ENCODE assay signal across 18 mouse cellular contexts in genomic region chr8:93852087-93852645, GRCm38 (mm10). TPM values are rescaled to one million over a fixed set of nuclear protein-coding genes. Genes with fewer than 3 reads are reported as not detected.
DNase-seq lines count a peak whose midpoint lies in the region; ATAC-seq and TF ChIP-seq lines count a peak whose summit lies in the region.
"Had no signal": no experiment of that assay in that cellular context is flagged by ENCODE, and none has a peak within 500 bp of the region (broad histone marks: within the 10 kb centered on the region; RNA-seq: fewer than 3 reads in every experiment).

No protein-coding gene starts in this region.

- H3K4me2 ChIP-seq in embryonic facial prominence, embryonic 15.5 days (replicated peaks): no peak overlapping the region
- no peak overlapping the region for H3K4me2 ChIP-seq in hindbrain, embryonic 16.5 days (ENCODE audit: low read length)
- H3K4me2 ChIP-seq: hindbrain, embryonic 12.5 days; intestine, embryonic 15.5 days; liver, embryonic 12.5 days; lung, embryonic 14.5 days; midbrain, embryonic 11.5 days had no signal

- H3K9me3 ChIP-seq in heart, embryonic 10.5 days: no peaks in the 10 kb centered on the region
- H3K9me3 ChIP-seq in embryonic facial prominence, embryonic 15.5 days (replicated peaks): no peaks in the 10 kb centered on the region
- H3K9me3 ChIP-seq in hindbrain, embryonic 16.5 days (ENCODE audit: control insufficient read depth, low read length): no peaks in the 10 kb centered on the region
- H3K9me3 ChIP-seq: hindbrain, embryonic 12.5 days; intestine, embryonic 15.5 days; liver, embryonic 12.5 days had no signal

- no peaks in the 10 kb centered on the region for H3K27me3 ChIP-seq in heart, embryonic 10.5 days (ENCODE audit: insufficient read depth, poor library complexity, severe bottlenecking)
- no peaks in the 10 kb centered on the region for H3K27me3 ChIP-seq in embryonic facial prominence, embryonic 15.5 days
- no peaks in the 10 kb centered on the region for H3K27me3 ChIP-seq in hindbrain, embryonic 16.5 days (replicated peaks; ENCODE audit: control insufficient read depth, insufficient read depth, low read length)
- H3K27me3 ChIP-seq: hindbrain, embryonic 12.5 days; intestine, embryonic 15.5 days; liver, embryonic 12.5 days had no signal

- H3K27ac ChIP-seq in heart, embryonic 10.5 days: no peak overlapping the region
- H3K27ac ChIP-seq in left cerebral cortex, adult 2 months: peak overlapping the region; percentile 64
- H3K27ac ChIP-seq in embryonic facial prominence, embryonic 15.5 days (replicated peaks): peak overlapping the region; percentile 65; the same call in 1 of the 2 replicates
- no peak overlapping the region for H3K27ac ChIP-seq in hindbrain, embryonic 16.5 days (ENCODE audit: low read depth, low read length)
- H3K27ac ChIP-seq: hindbrain, embryonic 12.5 days; intestine, embryonic 15.5 days; liver, embryonic 12.5 days; macrophage had no signal

- intact Hi-C loops in left cerebral cortex, adult 2 months (cut with DNase I): no loop called here
- intact Hi-C loops in left cerebral cortex, postnatal 36 days (cut with DNase I): no loop called here

- H3K36me3 ChIP-seq in heart, embryonic 10.5 days: no peaks in the 10 kb centered on the region
- H3K36me3 ChIP-seq in embryonic facial prominence, embryonic 15.5 days: no peaks in the 10 kb centered on the region
- no peaks in the 10 kb centered on the region for H3K36me3 ChIP-seq in hindbrain, embryonic 16.5 days (ENCODE audit: control insufficient read depth, insufficient read depth, low read length)
- H3K36me3 ChIP-seq: hindbrain, embryonic 12.5 days; intestine, embryonic 15.5 days; liver, embryonic 12.5 days had no signal

- no peak overlapping the region for H3K4me3 ChIP-seq in heart, embryonic 10.5 days
- no peak overlapping the region for H3K4me3 ChIP-seq in left cerebral cortex, adult 2 months
- H3K4me3 ChIP-seq in embryonic facial prominence, embryonic 15.5 days (replicated peaks): no peak overlapping the region
- H3K4me3 ChIP-seq in hindbrain, embryonic 16.5 days (ENCODE audit: low read length): no peak overlapping the region
- H3K4me3 ChIP-seq: hindbrain, embryonic 12.5 days; intestine, embryonic 15.5 days; liver, embryonic 12.5 days had no signal

- peaks cover 33% of the 10 kb centered on the region; the same call in 1 of the 2 replicates for H3K4me1 ChIP-seq in heart, embryonic 10.5 days
- peaks cover 18% of the 10 kb centered on the region for H3K4me1 ChIP-seq in embryonic facial prominence, embryonic 15.5 days
- H3K4me1 ChIP-seq in hindbrain, embryonic 16.5 days (ENCODE audit: control insufficient read depth, insufficient read depth, low read depth, low read length): peaks cover 3% of the 10 kb centered on the region; the same call in 1 of the 2 replicates
- H3K4me1 ChIP-seq: hindbrain, embryonic 12.5 days; intestine, embryonic 15.5 days had no signal

- DNase-seq in heart, adult 18-20 months: peak; percentile 44 to 57
- DNase-seq in heart, embryonic 10.5 days (ENCODE audit: low spot score): no peak
- no peak for DNase-seq in left cerebral cortex, adult 2 months (ENCODE audit: extremely low spot score in 1 of 2, low spot score in 2 of 2)
- DNase-seq in left cerebral cortex, postnatal 36 days (ENCODE audit: low spot score in 2 of 2): no peak
- peak; percentile 55 for DNase-seq in telencephalon, adult 2 months (ENCODE audit: low read depth, low spot score)
- no peak for DNase-seq in c-Kit-positive CD71-positive TER-119-positive erythroid progenitor cells, embryonic 14.5 days (ENCODE audit: low spot score)
- DNase-seq: cerebellum, postnatal 14 days; kidney, postnatal 25 days; lung, embryonic 14.5 days; right cerebral cortex, postnatal 4 days; thymus, adult 2 months had no signal

- no peak for TF ChIP-seq CTCF in left cerebral cortex, adult 2 months (IDR thresholded peaks at IDR 0.05)

- peak; percentile 66 for ATAC-seq in embryonic facial prominence, embryonic 15.5 days (ENCODE audit: insufficient number of reproducible peaks, low FRiP score, low TSS enrichment, low read depth)
- no peak for ATAC-seq in hindbrain, embryonic 16.5 days
- ATAC-seq: intestine, embryonic 15.5 days; liver, embryonic 12.5 days had no signal

- 66% methylated on average over 11 of the region's 11 CpGs for whole genome bisulfite sequencing in heart, embryonic 10.5 days
- 34% methylated on average over 11 of the region's 11 CpGs for WGBS in embryonic facial prominence, embryonic 15.5 days
- 66% methylated on average over 11 of the region's 11 CpGs for WGBS in hindbrain, embryonic 16.5 days

- H3K9ac ChIP-seq in embryonic facial prominence, embryonic 15.5 days: no peak overlapping the region
- no peak overlapping the region for H3K9ac ChIP-seq in hindbrain, embryonic 16.5 days (ENCODE audit: low read depth, low read length)
- H3K9ac ChIP-seq: hindbrain, embryonic 12.5 days; intestine, embryonic 15.5 days; liver, embryonic 12.5 days; lung, embryonic 14.5 days had no signal

RNA-seq across cellular contexts. Expression of gene Gnao1, which starts 42.4 kb away (rescaled TPM):
- 10 to 100 TPM; 20.7 to 21.7 TPM for total RNA-seq in heart, adult 18-20 months (2021)
- polyA plus RNA-seq in heart, embryonic 10.5 days (2016; fragmentation: Nextera tagmentation; extraction: Ambion mirVana): 9.3 and 11.3 TPM in 2 replicates
- total RNA-seq in left cerebral cortex, adult 2 months (2021): 100 to 1,000 TPM; 679 to 734 TPM
- total RNA-seq in left cerebral cortex, postnatal 36 days (2021): 100 to 1,000 TPM; 735 to 741 TPM
- polyA plus RNA-seq in embryonic facial prominence, embryonic 15.5 days (2015; fragmentation: Nextera tagmentation; extraction: Ambion mirVana): 11.7 and 14.3 TPM in 2 replicates
- polyA plus RNA-seq in hindbrain, embryonic 16.5 days (2015; fragmentation: Nextera tagmentation; extraction: Ambion mirVana): 215 and 237 TPM in 2 replicates
- polyA plus RNA-seq: macrophage had no signal

Comparison
In these comparisons a context has a peak if more than half of its experiments do, and no peak if none do; other contexts are left out.
1. DNase-seq: peak in heart, adult 18-20 months (2 of 2) and telencephalon, adult 2 months (single experiment); none in heart, embryonic 10.5 days (single experiment), left cerebral cortex, adult 2 months (0 of 2), left cerebral cortex, postnatal 36 days (0 of 2) and c-Kit-positive CD71-positive TER-119-positive erythroid progenitor cells, embryonic 14.5 days (single experiment).
2. H3K27ac ChIP-seq: peak in left cerebral cortex, adult 2 months (single experiment) and embryonic facial prominence, embryonic 15.5 days (single experiment); none in heart, embryonic 10.5 days (single experiment) and hindbrain, embryonic 16.5 days (single experiment).
3. RNA of gene Gnao1, which starts 42.4 kb away (total RNA-seq): 735 to 741 TPM in left cerebral cortex, postnatal 36 days and 679 to 734 TPM in left cerebral cortex, adult 2 months; 20.7 to 21.7 TPM in heart, adult 18-20 months; every median in the first group is over 10 times any median in the second.